Mouse (Mus musculus): ENCODE measurements around the gene 4930519P11Rik. TPM values are rescaled to one million over a fixed set of nuclear protein-coding genes. Genes with fewer than 3 reads are reported as not detected.

4930519P11Rik gene
- polyA plus RNA-seq, 1 experiment from 2014 or later: 0.65 TPM

DNA sequence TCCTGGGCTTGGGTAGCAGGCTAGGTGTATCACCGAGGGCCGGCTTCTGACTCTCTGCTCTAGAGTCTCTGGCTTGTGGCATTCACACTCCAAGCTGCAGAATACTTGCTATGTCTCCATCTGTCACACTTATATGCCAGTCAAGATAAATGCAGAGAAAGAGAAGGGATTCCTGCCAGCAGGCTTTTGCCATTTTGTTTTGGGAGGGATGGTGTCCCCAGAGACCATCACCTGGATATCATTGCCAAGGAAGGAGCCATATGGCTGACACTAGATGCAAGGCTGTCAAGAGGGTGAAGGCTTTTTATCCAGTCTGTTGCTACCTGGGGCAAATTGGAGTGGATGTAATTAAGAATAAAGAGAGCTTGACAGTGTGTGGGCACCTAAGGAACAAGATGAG, 22.6 kb upstream of the 4930519P11Rik start:
- Histone ChIP-seq H3K4me3 (ENCODE audit: low read depth, low read length) (no peak overlapping the region), H3K27ac (ENCODE audit: low read depth, low read length) (no peak overlapping the region), H3K36me3 (ENCODE audit: control insufficient read depth, insufficient read depth, low read length) (peaks cover 70% of the 10 kb centered on the region), H3K27me3 (replicated peaks; ENCODE audit: control insufficient read depth, insufficient read depth, low read length) (no peaks in the 10 kb centered on the region), H3K9me3 (replicated peaks; ENCODE audit: control insufficient read depth, low read length) (no peaks in the 10 kb centered on the region), H3K4me2 (ENCODE audit: low read length) (no peak overlapping the region), H3K9ac (ENCODE audit: low read length) (no peak overlapping the region), H3K4me1 (ENCODE audit: control insufficient read depth, insufficient read depth, low read length) (no peaks in the 10 kb centered on the region)
- WGBS: 88% methylated on average over 2 of the region's 2 CpGs
- ATAC-seq: no peak
- no peak for DNase-seq (ENCODE audit: low spot score)

DNA sequence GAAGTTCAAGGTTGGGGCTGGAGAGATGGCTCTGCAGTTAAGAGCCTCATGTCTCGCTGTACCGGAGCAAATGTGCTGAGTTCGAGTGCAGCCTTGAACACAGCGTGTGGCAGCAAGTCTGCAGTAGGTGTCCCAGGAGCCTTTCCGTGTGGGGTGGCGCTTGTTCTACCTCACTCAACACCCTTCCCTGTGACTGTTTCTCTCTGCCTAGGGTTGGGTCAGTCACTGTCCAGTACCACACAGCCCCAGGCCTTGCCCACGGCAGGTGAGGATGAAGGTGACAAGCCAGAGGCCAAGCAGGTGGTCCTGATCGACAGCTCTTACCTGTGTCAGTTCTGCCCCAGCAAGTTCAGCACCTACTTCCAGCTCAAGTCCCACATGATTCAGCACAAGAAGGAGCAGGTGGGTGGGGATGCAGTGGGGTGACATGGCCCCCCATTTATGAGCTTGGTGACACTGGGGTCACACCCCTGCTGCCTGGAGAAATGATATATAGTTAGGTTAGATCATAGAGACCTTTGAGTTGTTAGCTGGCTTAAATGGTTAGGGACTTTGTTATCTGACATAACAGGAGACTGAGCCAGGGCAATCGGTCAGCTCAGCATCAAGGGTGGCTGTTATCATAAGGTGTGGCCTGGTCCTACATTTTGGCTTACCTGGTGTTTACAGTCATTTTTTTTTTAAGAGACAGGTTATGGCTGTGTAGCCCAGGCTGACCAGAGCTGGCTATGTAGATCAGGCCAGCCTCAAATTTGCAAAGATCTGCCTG, 20.8 kb upstream of the 4930519P11Rik start:
- H3K9me3 ChIP-seq (replicated peaks; ENCODE audit: control insufficient read depth, low read length): no peaks in the 10 kb centered on the region
- H3K4me3 ChIP-seq (ENCODE audit: low read depth, low read length): no peak overlapping the region
- no peak overlapping the region for H3K9ac ChIP-seq (ENCODE audit: low read length)
- H3K4me1 ChIP-seq (ENCODE audit: control insufficient read depth, insufficient read depth, low read length): no peaks in the 10 kb centered on the region
- H3K27me3 ChIP-seq (replicated peaks; ENCODE audit: control insufficient read depth, insufficient read depth, low read length): no peaks in the 10 kb centered on the region
- no peak for DNase-seq (ENCODE audit: low spot score)
- no peak overlapping the region for H3K4me2 ChIP-seq (ENCODE audit: low read length)
- WGBS: 95% methylated on average over 9 of the region's 9 CpGs
- no peak overlapping the region for H3K27ac ChIP-seq (ENCODE audit: low read depth, low read length)
- peaks cover 66% of the 10 kb centered on the region for H3K36me3 ChIP-seq (ENCODE audit: control insufficient read depth, insufficient read depth, low read length)
- no peak for ATAC-seq

DNA sequence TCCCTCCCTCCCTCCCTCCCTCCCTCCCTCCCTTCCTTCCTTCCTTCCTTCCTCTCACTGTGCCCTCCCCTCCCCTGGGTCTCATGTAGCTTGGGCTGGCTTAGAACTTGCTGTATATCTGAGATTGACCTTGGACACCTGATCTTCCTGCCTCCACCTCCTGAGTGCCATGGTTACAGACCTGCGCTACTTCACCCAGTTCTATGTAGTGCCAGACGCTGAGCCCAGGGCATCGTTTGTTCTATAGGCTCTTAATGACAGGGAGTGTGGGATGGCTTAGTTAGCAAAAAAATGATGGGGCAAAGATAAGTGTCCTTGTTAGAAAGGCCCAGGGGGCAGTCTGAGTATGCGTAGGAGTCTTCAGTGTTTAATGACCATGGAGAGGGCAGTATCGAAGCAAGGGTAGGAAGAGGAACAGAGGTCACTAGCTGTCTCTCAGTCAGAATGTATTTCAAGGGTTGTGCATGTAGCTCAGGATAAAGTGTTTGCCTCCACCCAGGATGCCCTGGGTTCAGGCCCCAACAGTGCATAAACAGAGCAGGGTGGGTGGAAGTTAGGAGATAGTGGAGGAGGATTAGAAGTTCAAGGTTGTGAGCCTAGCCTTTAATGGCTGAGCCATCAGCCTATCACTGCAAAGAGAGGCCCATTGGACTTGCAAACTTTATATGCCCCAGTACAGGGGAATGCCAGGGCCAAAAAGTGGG, 20.0 kb upstream of the 4930519P11Rik start:
- Histone ChIP-seq H3K36me3 (ENCODE audit: control insufficient read depth, insufficient read depth, low read length) (peaks cover 60% of the 10 kb centered on the region), H3K4me3 (ENCODE audit: low read depth, low read length) (no peak overlapping the region), H3K27ac (ENCODE audit: low read depth, low read length) (no peak overlapping the region), H3K4me1 (ENCODE audit: control insufficient read depth, insufficient read depth, low read length) (no peaks in the 10 kb centered on the region), H3K4me2 (ENCODE audit: low read length) (no peak overlapping the region), H3K27me3 (replicated peaks; ENCODE audit: control insufficient read depth, insufficient read depth, low read length) (no peaks in the 10 kb centered on the region), H3K9ac (ENCODE audit: low read length) (no peak overlapping the region), H3K9me3 (replicated peaks; ENCODE audit: control insufficient read depth, low read length) (no peaks in the 10 kb centered on the region)
- no peak for DNase-seq (ENCODE audit: low spot score)
- ATAC-seq: no peak
- 91% methylated on average over 5 of the region's 5 CpGs for WGBS

- 93% methylated on average over 16 of the region's 16 CpGs for WGBS
- Histone ChIP-seq H3K9ac (ENCODE audit: low read length) (no peak overlapping the region), H3K27me3 (replicated peaks; ENCODE audit: control insufficient read depth, insufficient read depth, low read length) (no peaks in the 10 kb centered on the region), H3K36me3 (ENCODE audit: control insufficient read depth, insufficient read depth, low read length) (peaks cover 55% of the 10 kb centered on the region), H3K4me2 (ENCODE audit: low read length) (no peak overlapping the region), H3K4me1 (ENCODE audit: control insufficient read depth, insufficient read depth, low read length) (no peaks in the 10 kb centered on the region), H3K4me3 (ENCODE audit: low read depth, low read length) (no peak overlapping the region), H3K27ac (ENCODE audit: low read depth, low read length) (no peak overlapping the region), H3K9me3 (replicated peaks; ENCODE audit: control insufficient read depth, low read length) (no peaks in the 10 kb centered on the region)
- no peak for DNase-seq (ENCODE audit: low spot score)
- no peak for ATAC-seq
Observed at GRCm38 (mm10) chr2:154632203-154632780, 19.1 kb upstream of the 4930519P11Rik start.

- Histone ChIP-seq H3K4me1 (ENCODE audit: control insufficient read depth, insufficient read depth, low read length) (no peaks in the 10 kb centered on the region), H3K27ac (ENCODE audit: low read depth, low read length) (no peak overlapping the region), H3K4me3 (ENCODE audit: low read depth, low read length) (no peak overlapping the region), H3K36me3 (ENCODE audit: control insufficient read depth, insufficient read depth, low read length) (peaks cover 53% of the 10 kb centered on the region), H3K9me3 (replicated peaks; ENCODE audit: control insufficient read depth, low read length) (no peaks in the 10 kb centered on the region), H3K27me3 (replicated peaks; ENCODE audit: control insufficient read depth, insufficient read depth, low read length) (no peaks in the 10 kb centered on the region), H3K9ac (ENCODE audit: low read length) (no peak overlapping the region), H3K4me2 (ENCODE audit: low read length) (no peak overlapping the region)
- WGBS: 82% methylated on average over 5 of the region's 5 CpGs
- ATAC-seq: no peak
- DNase-seq (ENCODE audit: low spot score): no peak
Observed at GRCm38 (mm10) chr2:154630531-154630930, 17.3 kb upstream of the 4930519P11Rik start.

- H3K9me3 ChIP-seq (replicated peaks; ENCODE audit: control insufficient read depth, low read length): 0 out of 2 replicates have a peak, but pooled peaks cover 4% of the 10 kb centered on the region
- no peak for ATAC-seq
Observed at GRCm38 (mm10) chr2:154624137-154624536, 10.9 kb upstream of the 4930519P11Rik start.

DNA sequence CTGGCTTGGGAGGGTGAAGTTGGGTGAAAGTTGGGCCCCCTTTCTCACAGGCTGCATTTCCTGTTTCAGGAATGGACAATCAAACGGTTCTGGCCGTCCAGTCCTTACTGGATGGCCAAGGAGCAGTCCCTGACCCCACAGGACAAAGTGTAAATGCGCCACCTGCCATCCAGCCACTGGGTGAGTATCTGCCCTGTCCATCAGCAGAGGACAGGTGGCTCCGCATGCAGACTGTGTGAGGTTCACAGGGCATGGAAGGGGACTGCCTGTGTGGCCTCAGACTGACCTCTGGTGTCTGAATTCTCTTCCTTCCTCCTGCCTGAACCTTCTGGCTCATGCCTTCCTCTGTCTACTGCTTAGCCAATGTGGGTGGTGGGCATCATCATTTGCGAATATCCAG, 8.4 kb upstream of the 4930519P11Rik start:
- Histone ChIP-seq H3K27ac (ENCODE audit: low read depth, low read length) (no peak overlapping the region), H3K9ac (ENCODE audit: low read length) (no peak overlapping the region), H3K4me3 (ENCODE audit: low read depth, low read length) (no peak overlapping the region), H3K4me2 (ENCODE audit: low read length) (no peak overlapping the region), H3K4me1 (ENCODE audit: control insufficient read depth, insufficient read depth, low read length) (no peaks in the 10 kb centered on the region), H3K36me3 (ENCODE audit: control insufficient read depth, insufficient read depth, low read length) (peaks cover 28% of the 10 kb centered on the region), H3K27me3 (replicated peaks; ENCODE audit: control insufficient read depth, insufficient read depth, low read length) (no peaks in the 10 kb centered on the region), H3K9me3 (replicated peaks; ENCODE audit: control insufficient read depth, low read length) (0 out of 2 replicates have a peak, but pooled peaks cover 4% of the 10 kb centered on the region)
- WGBS: 87% methylated on average over 5 of the region's 5 CpGs
- ATAC-seq (no peak), DNase-seq (ENCODE audit: low spot score) (no peak)

More at GRCm38 (mm10) chr2:154624137-154624536, 10.9 kb upstream of the 4930519P11Rik start:
- Histone ChIP-seq H3K27ac (ENCODE audit: low read depth, low read length) (no peak overlapping the region), H3K36me3 (ENCODE audit: control insufficient read depth, insufficient read depth, low read length) (peaks cover 37% of the 10 kb centered on the region), H3K9ac (ENCODE audit: low read length) (no peak overlapping the region), H3K27me3 (replicated peaks; ENCODE audit: control insufficient read depth, insufficient read depth, low read length) (no peaks in the 10 kb centered on the region), H3K4me1 (ENCODE audit: control insufficient read depth, insufficient read depth, low read length) (no peaks in the 10 kb centered on the region), H3K4me3 (ENCODE audit: low read depth, low read length) (no peak overlapping the region), H3K4me2 (ENCODE audit: low read length) (no peak overlapping the region)
- DNase-seq (ENCODE audit: low spot score): no peak

DNA sequence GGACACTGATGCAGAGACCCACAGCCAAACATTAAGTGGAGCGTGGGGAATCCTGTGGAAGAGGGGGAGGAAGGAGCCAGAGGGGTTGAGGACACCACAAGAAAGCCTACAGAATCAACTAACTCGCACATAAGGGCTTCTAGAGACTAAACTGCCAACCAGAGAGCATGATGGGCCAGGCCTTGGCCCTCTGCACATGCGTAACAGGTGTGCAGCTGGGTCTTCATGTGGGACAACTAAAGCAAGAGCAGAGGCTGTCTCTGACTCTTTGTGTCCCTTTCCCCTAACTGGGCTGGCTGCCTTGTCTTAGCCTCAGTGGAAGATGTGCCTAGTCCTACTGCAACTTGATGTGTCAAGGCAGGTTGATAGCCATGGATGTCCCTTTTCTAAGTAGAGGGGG, 3.8 kb upstream of the 4930519P11Rik start:
- H3K27ac ChIP-seq (ENCODE audit: low read depth, low read length): no peak overlapping the region
- H3K4me2 ChIP-seq (ENCODE audit: low read length): no peak overlapping the region
- peaks cover 8% of the 10 kb centered on the region; the same call in 1 of the 2 replicates for H3K4me1 ChIP-seq (ENCODE audit: control insufficient read depth, insufficient read depth, low read length)
- H3K9me3 ChIP-seq (replicated peaks; ENCODE audit: control insufficient read depth, low read length): no peaks in the 10 kb centered on the region
- 0 out of 2 replicates have a peak, but pooled peaks cover 4% of the 10 kb centered on the region for H3K36me3 ChIP-seq (ENCODE audit: control insufficient read depth, insufficient read depth, low read length)
- DNase-seq (ENCODE audit: low spot score) (no peak), ATAC-seq (no peak)
- 94% methylated on average over 3 of the region's 3 CpGs for WGBS
- H3K27me3 ChIP-seq (replicated peaks; ENCODE audit: control insufficient read depth, insufficient read depth, low read length): no peaks in the 10 kb centered on the region
- no peak overlapping the region for H3K9ac ChIP-seq (ENCODE audit: low read length)
- H3K4me3 ChIP-seq (ENCODE audit: low read depth, low read length): no peak overlapping the region

- no peaks in the 10 kb centered on the region for H3K36me3 ChIP-seq (ENCODE audit: control insufficient read depth, insufficient read depth, low read length)
- no peaks in the 10 kb centered on the region for H3K9me3 ChIP-seq (replicated peaks; ENCODE audit: control insufficient read depth, low read length)
- DNase-seq (ENCODE audit: low spot score) (no peak), ATAC-seq (no peak)
- no peak overlapping the region for H3K4me3 ChIP-seq (ENCODE audit: low read depth, low read length)
- no peak overlapping the region for H3K4me2 ChIP-seq (ENCODE audit: low read length)
- peaks cover 8% of the 10 kb centered on the region; the same call in 1 of the 2 replicates for H3K4me1 ChIP-seq (ENCODE audit: control insufficient read depth, insufficient read depth, low read length)
- H3K27me3 ChIP-seq (replicated peaks; ENCODE audit: control insufficient read depth, insufficient read depth, low read length): no peaks in the 10 kb centered on the region
- no peak overlapping the region for H3K9ac ChIP-seq (ENCODE audit: low read length)
- 97% methylated on average over 5 of the region's 5 CpGs for WGBS
- H3K27ac ChIP-seq (ENCODE audit: low read depth, low read length): no peak overlapping the region
Observed at GRCm38 (mm10) chr2:154615674-154616073, 2.4 kb upstream of the 4930519P11Rik start.

Data from forebrain, embryonic 14.5 days (tissue).